Comparison of ENCODE assay signal across 13 mouse cellular contexts in the genomic region with DNA sequence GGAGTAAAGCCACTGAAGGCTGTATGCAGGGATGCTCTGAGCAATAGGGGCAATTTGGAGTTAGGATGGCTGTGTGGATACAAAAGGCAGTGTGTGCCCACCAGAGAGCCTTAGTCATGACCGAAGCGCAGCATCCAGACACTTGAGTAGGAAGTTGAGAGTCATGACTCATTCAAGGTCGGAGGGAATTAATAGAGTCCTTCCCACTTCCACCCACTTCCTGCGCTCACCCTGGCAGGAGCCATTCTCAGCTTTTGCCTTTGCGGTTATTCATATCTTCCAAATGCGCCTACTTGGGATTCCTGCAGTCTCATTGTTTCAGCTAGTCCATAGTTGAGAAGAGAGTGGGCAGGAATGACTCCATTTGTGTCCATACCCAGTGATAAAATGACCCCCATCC. TPM values are rescaled to one million over a fixed set of nuclear protein-coding genes. Genes with fewer than 3 reads are reported as not detected.
A peak's percentile ranks its signal among the peaks of the same experiment; 100 is the strongest.
DNase-seq lines count a peak whose midpoint lies in the region; ATAC-seq and TF ChIP-seq lines count a peak whose summit lies in the region.
"Had no signal": no experiment of that assay in that cellular context is flagged by ENCODE, and none has a peak within 500 bp of the region (broad histone marks: within the 10 kb centered on the region; RNA-seq: fewer than 3 reads in every experiment).

No protein-coding gene starts in this region.

- H3K27ac ChIP-seq in intestine, embryonic 16.5 days (ENCODE audit: low read length), result peak overlapping the region; percentile 80; the same call in 1 of the 2 replicates
- H3K27ac ChIP-seq in intestine, postnatal 0 days (ENCODE audit: low read depth, low read length), result no peak overlapping the region
- peak overlapping the region; percentile 70 for H3K27ac ChIP-seq in embryonic facial prominence, embryonic 14.5 days (replicated peaks; ENCODE audit: low read depth, low read length)
- H3K27ac ChIP-seq in limb, embryonic 13.5 days, result peak overlapping the region; percentile 94
- H3K27ac ChIP-seq in midbrain, embryonic 14.5 days (replicated peaks; ENCODE audit: low read depth, low read length), result no peak overlapping the region
- H3K27ac ChIP-seq in hindbrain, embryonic 13.5 days, result no peak overlapping the region
- H3K27ac ChIP-seq: hindbrain, embryonic 14.5 days had no signal

- TF ChIP-seq CTCF in intestine, postnatal 0 days (IDR thresholded peaks at IDR 0.05; ENCODE audit: low read depth), result no peak

- H3K4me2 ChIP-seq in intestine, embryonic 16.5 days (ENCODE audit: low read depth, low read length), result no peak overlapping the region
- no peak overlapping the region for H3K4me2 ChIP-seq in intestine, postnatal 0 days (replicated peaks; ENCODE audit: low read depth)
- no peak overlapping the region for H3K4me2 ChIP-seq in embryonic facial prominence, embryonic 14.5 days (ENCODE audit: low read depth, low read length)
- H3K4me2 ChIP-seq in limb, embryonic 13.5 days (replicated peaks), result no peak overlapping the region
- no peak overlapping the region for H3K4me2 ChIP-seq in midbrain, embryonic 14.5 days (ENCODE audit: low read length)
- no peak overlapping the region for H3K4me2 ChIP-seq in hindbrain, embryonic 13.5 days
- H3K4me2 ChIP-seq: hindbrain, embryonic 14.5 days had no signal

- peak; percentile 14 for DNase-seq in 3134 (ENCODE audit: extremely low read depth, insufficient read length, low spot score)
- DNase-seq in embryonic facial prominence, embryonic 14.5 days (ENCODE audit: low spot score), result no peak
- DNase-seq in thymus, adult 18-20 months, result no peak
- DNase-seq in midbrain, embryonic 14.5 days, result no peak
- DNase-seq: cerebellum, adult 2 months; layer of hippocampus, postnatal 36 days had no signal

- H3K4me1 ChIP-seq in intestine, embryonic 16.5 days (ENCODE audit: control insufficient read depth, insufficient read depth, low read length), result peaks cover 11% of the 10 kb centered on the region; the same call in 1 of the 2 replicates
- H3K4me1 ChIP-seq in intestine, postnatal 0 days (replicated peaks; ENCODE audit: control insufficient read depth, insufficient read depth, low read length), result no peaks in the 10 kb centered on the region
- peaks cover 19% of the 10 kb centered on the region for H3K4me1 ChIP-seq in embryonic facial prominence, embryonic 14.5 days (ENCODE audit: control insufficient read depth, insufficient read depth, low read length)
- H3K4me1 ChIP-seq in limb, embryonic 13.5 days, result peaks cover 44% of the 10 kb centered on the region
- no peaks in the 10 kb centered on the region for H3K4me1 ChIP-seq in midbrain, embryonic 14.5 days (ENCODE audit: control insufficient read depth, insufficient read depth, low read length)
- H3K4me1 ChIP-seq in hindbrain, embryonic 13.5 days (replicated peaks), result no peaks in the 10 kb centered on the region

- no peaks in the 10 kb centered on the region for H3K36me3 ChIP-seq in intestine, embryonic 16.5 days (ENCODE audit: control insufficient read depth, insufficient read depth, low read length)
- H3K36me3 ChIP-seq in intestine, postnatal 0 days (ENCODE audit: control insufficient read depth, insufficient read depth), result no peaks in the 10 kb centered on the region
- no peaks in the 10 kb centered on the region for H3K36me3 ChIP-seq in embryonic facial prominence, embryonic 14.5 days (ENCODE audit: control insufficient read depth, insufficient read depth, low read length)
- no peaks in the 10 kb centered on the region for H3K36me3 ChIP-seq in limb, embryonic 13.5 days
- no peaks in the 10 kb centered on the region for H3K36me3 ChIP-seq in midbrain, embryonic 14.5 days (ENCODE audit: control insufficient read depth, insufficient read depth, low read length)
- no peaks in the 10 kb centered on the region for H3K36me3 ChIP-seq in hindbrain, embryonic 13.5 days
- H3K36me3 ChIP-seq: G1E had no signal

- no peak overlapping the region for H3K4me3 ChIP-seq in intestine, embryonic 16.5 days (ENCODE audit: low read length)
- H3K4me3 ChIP-seq in intestine, postnatal 0 days (ENCODE audit: low read depth, low read length), result no peak overlapping the region
- H3K4me3 ChIP-seq in embryonic facial prominence, embryonic 14.5 days (ENCODE audit: low read depth, low read length), result no peak overlapping the region
- no peak overlapping the region for H3K4me3 ChIP-seq in limb, embryonic 13.5 days
- H3K4me3 ChIP-seq in midbrain, embryonic 14.5 days (replicated peaks; ENCODE audit: low read depth, low read length), result no peak overlapping the region
- H3K4me3 ChIP-seq in hindbrain, embryonic 13.5 days, result no peak overlapping the region

- no peak overlapping the region for H3K9ac ChIP-seq in intestine, embryonic 16.5 days (ENCODE audit: low read depth, low read length)
- no peak overlapping the region for H3K9ac ChIP-seq in intestine, postnatal 0 days (ENCODE audit: low read depth, low read length)
- no peak overlapping the region for H3K9ac ChIP-seq in embryonic facial prominence, embryonic 14.5 days (ENCODE audit: low read depth, low read length)
- H3K9ac ChIP-seq in limb, embryonic 13.5 days, result no peak overlapping the region
- H3K9ac ChIP-seq in midbrain, embryonic 14.5 days (replicated peaks; ENCODE audit: low read length), result no peak overlapping the region
- H3K9ac ChIP-seq in hindbrain, embryonic 13.5 days, result no peak overlapping the region
- H3K9ac ChIP-seq: hindbrain, embryonic 14.5 days had no signal

- ATAC-seq in intestine, embryonic 16.5 days, result no peak
- ATAC-seq in intestine, postnatal 0 days, result no peak
- ATAC-seq in embryonic facial prominence, embryonic 14.5 days (ENCODE audit: low read depth), result no peak
- ATAC-seq in limb, embryonic 13.5 days (ENCODE audit: low FRiP score, low read depth), result no peak
- ATAC-seq in midbrain, embryonic 14.5 days (ENCODE audit: low FRiP score, low TSS enrichment), result no peak
- ATAC-seq in hindbrain, embryonic 13.5 days (ENCODE audit: low FRiP score), result no peak
- ATAC-seq: forebrain, embryonic 14.5 days had no signal

- no peaks in the 10 kb centered on the region for H3K9me3 ChIP-seq in intestine, embryonic 16.5 days (ENCODE audit: control insufficient read depth, low read length)
- no peaks in the 10 kb centered on the region for H3K9me3 ChIP-seq in intestine, postnatal 0 days (ENCODE audit: control insufficient read depth)
- H3K9me3 ChIP-seq in embryonic facial prominence, embryonic 14.5 days (ENCODE audit: control insufficient read depth, low read length), result no peaks in the 10 kb centered on the region
- H3K9me3 ChIP-seq in limb, embryonic 13.5 days, result no peaks in the 10 kb centered on the region
- no peaks in the 10 kb centered on the region for H3K9me3 ChIP-seq in midbrain, embryonic 14.5 days (ENCODE audit: control insufficient read depth, low read length)
- no peaks in the 10 kb centered on the region for H3K9me3 ChIP-seq in hindbrain, embryonic 13.5 days

- WGBS in intestine, embryonic 16.5 days, result 85% methylated on average over 6 of the region's 6 CpGs
- 88% methylated on average over 6 of the region's 6 CpGs for WGBS in intestine, postnatal 0 days
- 93% methylated on average over 6 of the region's 6 CpGs for WGBS in embryonic facial prominence, embryonic 14.5 days
- 92% methylated on average over 6 of the region's 6 CpGs for WGBS in limb, embryonic 13.5 days
- 95% methylated on average over 6 of the region's 6 CpGs for WGBS in midbrain, embryonic 14.5 days
- 95% methylated on average over 6 of the region's 6 CpGs for WGBS in hindbrain, embryonic 13.5 days

- no peaks in the 10 kb centered on the region for H3K27me3 ChIP-seq in intestine, embryonic 16.5 days (replicated peaks; ENCODE audit: control insufficient read depth, insufficient read depth, low read length)
- H3K27me3 ChIP-seq in intestine, postnatal 0 days (replicated peaks; ENCODE audit: control insufficient read depth, insufficient read depth, low read length), result 0 out of 2 replicates have a peak, but pooled peaks cover 5% of the 10 kb centered on the region
- H3K27me3 ChIP-seq in embryonic facial prominence, embryonic 14.5 days (replicated peaks; ENCODE audit: control insufficient read depth, insufficient read depth, low read length), result no peaks in the 10 kb centered on the region
- no peaks in the 10 kb centered on the region for H3K27me3 ChIP-seq in limb, embryonic 13.5 days
- H3K27me3 ChIP-seq in midbrain, embryonic 14.5 days (ENCODE audit: control insufficient read depth, insufficient read depth, low read length), result no peaks in the 10 kb centered on the region
- no peaks in the 10 kb centered on the region for H3K27me3 ChIP-seq in hindbrain, embryonic 13.5 days

RNA-seq across cellular contexts. Expression of a gene that starts 56.1 kb away (rescaled TPM):
- polyA plus RNA-seq in intestine, embryonic 16.5 days (2015; fragmentation: Nextera tagmentation; extraction: Ambion mirVana), result 8.8 TPM in 2 replicates
- 19.3 and 19.4 TPM in 2 replicates for polyA plus RNA-seq in intestine, postnatal 0 days (2015; fragmentation: Nextera tagmentation; extraction: Ambion mirVana)
- 126 and 202 TPM in 2 replicates for polyA plus RNA-seq in embryonic facial prominence, embryonic 14.5 days (2014; fragmentation: Nextera tagmentation; extraction: Ambion mirVana)
- polyA plus RNA-seq in limb, embryonic 13.5 days (2015; fragmentation: Nextera tagmentation; extraction: Ambion mirVana), result 497 and 573 TPM in 2 replicates
- 10.2 and 11.2 TPM in 2 replicates for polyA plus RNA-seq in midbrain, embryonic 14.5 days (2014; fragmentation: Nextera tagmentation; extraction: Ambion mirVana)
- polyA plus RNA-seq in hindbrain, embryonic 13.5 days (2015; fragmentation: Nextera tagmentation; extraction: Ambion mirVana), result 4.9 and 8.2 TPM in 2 replicates
- polyA plus RNA-seq: G1E had no signal

Comparison
In these comparisons a context has a peak if more than half of its experiments do, and no peak if none do; other contexts are left out.
1. H3K27ac ChIP-seq: peak in intestine, embryonic 16.5 days (single experiment), embryonic facial prominence, embryonic 14.5 days (single experiment) and limb, embryonic 13.5 days (single experiment); none in intestine, postnatal 0 days (single experiment), midbrain, embryonic 14.5 days (single experiment) and hindbrain, embryonic 13.5 days (single experiment).